Mouse (Mus musculus) midbrain, embryonic 16.5 days (tissue): ENCODE measurements around the gene Thsd7b. TPM values are rescaled to one million over a fixed set of nuclear protein-coding genes. Genes with fewer than 3 reads are reported as not detected.

Experiments used
- ATAC-seq: fragments of 200-750 bp; cut with Nextera tagmentation; 2 replicates; pipeline ENCODE4 v1.8.0; 2017; ENCODE audit warnings: moderate TSS enrichment
- H3K27ac ChIP-seq: fragments of 300-500 bp; sonication (generic); 2 replicates; pipeline ENCODE4 v1.5.1; 2014; ENCODE audit warnings: mild to moderate bottlenecking, low read length, mixed read lengths
- H3K27me3 ChIP-seq: fragments of 300-500 bp; sonication (generic); 2 replicates; pipeline ENCODE4 v1.6.1; 2014; ENCODE audit warnings: low read depth, low read length, mixed read lengths; ENCODE audit not compliant: control insufficient read depth, insufficient read depth
- H3K36me3 ChIP-seq: fragments of 300-500 bp; sonication (generic); 2 replicates; pipeline ENCODE4 v1.6.1; 2014; ENCODE audit warnings: mild to moderate bottlenecking, low read length, moderate library complexity, mixed read lengths; ENCODE audit not compliant: control insufficient read depth, insufficient read depth
- H3K4me1 ChIP-seq: fragments of 300-500 bp; sonication (generic); 2 replicates; pipeline ENCODE4 v1.6.1; 2014; ENCODE audit warnings: mild to moderate bottlenecking, low read length, mixed read lengths; ENCODE audit not compliant: control insufficient read depth, insufficient read depth
- H3K4me2 ChIP-seq: fragments of 300-500 bp; sonication (generic); 2 replicates; pipeline ENCODE4 v1.6.1; 2014; ENCODE audit warnings: mild to moderate bottlenecking, low read length, mixed read lengths
- H3K4me3 ChIP-seq: fragments of 300-500 bp; sonication (generic); 2 replicates; pipeline ENCODE4 v1.5.1; 2014; ENCODE audit warnings: low read depth, mild to moderate bottlenecking, low read length, moderate library complexity, mixed read lengths
- H3K9ac ChIP-seq: fragments of 300-500 bp; sonication (generic); 2 replicates; pipeline ENCODE4 v1.6.1; 2014; ENCODE audit warnings: low read depth, low read length, mixed read lengths
- H3K9me3 ChIP-seq: fragments of 300-500 bp; sonication (generic); replicated peaks from 2 replicates; pipeline ENCODE4 v1.6.1; 2014; ENCODE audit warnings: mild to moderate bottlenecking, low read length, mixed read lengths; ENCODE audit not compliant: control insufficient read depth, poor library complexity, severe bottlenecking
- WGBS: fragments of 180-500 bp; shearing (Covaris S2); extraction: QIAGEN DNeasy Blood & Tissue Kit; methylation state at CpG from one replicate; pipeline ENCODE4 v1.1.7; 2014; 5-methylcytosine and 5-hydroxymethylcytosine counted together
- polyA plus RNA-seq: library from polyadenylated mRNA; unstranded; fragments of >200 nt; fragmentation: Nextera tagmentation; extraction: Ambion mirVana; gene quantifications from 2 replicates; pipeline ENCODE4 v1.2.1, GENCODE M21; 2015

Thsd7b gene
- polyA plus RNA-seq, 1 experiment from 2014 or later = 15.8 TPM

DNA sequence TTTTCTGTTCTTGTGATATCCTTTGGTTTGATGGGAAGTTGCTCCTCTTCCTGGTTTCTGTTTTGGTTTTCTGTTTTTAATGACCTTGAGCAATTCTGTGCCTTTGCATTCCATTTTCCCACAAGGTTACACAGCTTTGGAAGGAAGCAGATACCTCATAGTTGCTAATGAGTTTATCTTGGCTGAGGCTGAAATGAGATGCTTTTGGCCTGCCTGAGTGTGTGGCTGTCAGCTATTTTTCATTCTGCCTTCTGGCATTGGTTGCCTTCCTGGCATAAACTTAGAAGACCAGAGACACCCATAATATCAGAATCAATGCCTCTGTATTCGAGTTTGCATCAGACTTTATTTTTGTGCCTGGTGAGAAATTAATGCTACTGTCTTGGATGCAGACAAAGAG, 614.8 kb downstream of the Thsd7b start:
- no peaks in the 10 kb centered on the region for H3K27me3 ChIP-seq
- WGBS = 55% methylated on average over 1 of the region's 1 CpGs
- ATAC-seq = no peak

GRCm38 (mm10) chr1:129898121-129898520, 625.0 kb downstream of the Thsd7b start:
- ATAC-seq = no peak
- 77% methylated on average over 5 of the region's 5 CpGs for WGBS
- Histone ChIP-seq H3K9ac (no peak overlapping the region), H3K9me3 (no peaks in the 10 kb centered on the region), H3K27ac (no peak overlapping the region), H3K27me3 (no peaks in the 10 kb centered on the region), H3K36me3 (no peaks in the 10 kb centered on the region), H3K4me3 (no peak overlapping the region), H3K4me2 (no peak overlapping the region), H3K4me1 (no peaks in the 10 kb centered on the region)

More for the DNA sequence above, 614.8 kb downstream of the Thsd7b start:
- no peak overlapping the region for H3K9ac ChIP-seq
- no peak overlapping the region for H3K27ac ChIP-seq
- no peaks in the 10 kb centered on the region; the same call in 1 of the 2 replicates for H3K9me3 ChIP-seq
- no peak overlapping the region for H3K4me3 ChIP-seq
- H3K4me2 ChIP-seq = no peak overlapping the region
- no peaks in the 10 kb centered on the region for H3K4me1 ChIP-seq
- no peaks in the 10 kb centered on the region for H3K36me3 ChIP-seq

GRCm38 (mm10) chr1:129915484-129915883, 642.4 kb downstream of the Thsd7b start:
- Histone ChIP-seq H3K4me3 (no peak overlapping the region), H3K27ac (no peak overlapping the region), H3K36me3 (no peaks in the 10 kb centered on the region), H3K4me1 (no peaks in the 10 kb centered on the region), H3K4me2 (no peak overlapping the region), H3K9me3 (no peaks in the 10 kb centered on the region; the same call in 1 of the 2 replicates), H3K9ac (no peak overlapping the region), H3K27me3 (no peaks in the 10 kb centered on the region)
- ATAC-seq = no peak
- 34% methylated on average over 4 of the region's 4 CpGs for WGBS

GRCm38 (mm10) chr1:129917568-129917967, 644.5 kb downstream of the Thsd7b start:
- Histone ChIP-seq H3K4me2 (no peak overlapping the region), H3K27ac (no peak overlapping the region), H3K36me3 (no peaks in the 10 kb centered on the region), H3K9me3 (no peaks in the 10 kb centered on the region; the same call in 1 of the 2 replicates), H3K4me1 (no peaks in the 10 kb centered on the region), H3K9ac (no peak overlapping the region), H3K4me3 (no peak overlapping the region), H3K27me3 (no peaks in the 10 kb centered on the region)
- ATAC-seq = no peak
- 88% methylated on average over 1 of the region's 1 CpGs for WGBS

GRCm38 (mm10) chr1:129919385-129919784, 646.3 kb downstream of the Thsd7b start:
- no peak overlapping the region for H3K9ac ChIP-seq
- no peaks in the 10 kb centered on the region for H3K4me1 ChIP-seq
- no peaks in the 10 kb centered on the region; the same call in 1 of the 2 replicates for H3K9me3 ChIP-seq
- no peak for ATAC-seq
- no peak overlapping the region for H3K27ac ChIP-seq
- no peak overlapping the region for H3K4me2 ChIP-seq
- 62% methylated on average over 1 of the region's 1 CpGs for WGBS
- no peaks in the 10 kb centered on the region for H3K27me3 ChIP-seq
- H3K4me3 ChIP-seq = no peak overlapping the region
- H3K36me3 ChIP-seq = no peaks in the 10 kb centered on the region

GRCm38 (mm10) chr1:129931003-129931402, 657.9 kb downstream of the Thsd7b start:
- Histone ChIP-seq H3K4me2 (no peak overlapping the region), H3K27ac (no peak overlapping the region), H3K4me3 (no peak overlapping the region), H3K27me3 (no peaks in the 10 kb centered on the region), H3K9ac (no peak overlapping the region), H3K36me3 (no peaks in the 10 kb centered on the region), H3K9me3 (no peaks in the 10 kb centered on the region), H3K4me1 (no peaks in the 10 kb centered on the region)
- no peak for ATAC-seq
- 75% methylated on average over 2 of the region's 2 CpGs for WGBS

DNA sequence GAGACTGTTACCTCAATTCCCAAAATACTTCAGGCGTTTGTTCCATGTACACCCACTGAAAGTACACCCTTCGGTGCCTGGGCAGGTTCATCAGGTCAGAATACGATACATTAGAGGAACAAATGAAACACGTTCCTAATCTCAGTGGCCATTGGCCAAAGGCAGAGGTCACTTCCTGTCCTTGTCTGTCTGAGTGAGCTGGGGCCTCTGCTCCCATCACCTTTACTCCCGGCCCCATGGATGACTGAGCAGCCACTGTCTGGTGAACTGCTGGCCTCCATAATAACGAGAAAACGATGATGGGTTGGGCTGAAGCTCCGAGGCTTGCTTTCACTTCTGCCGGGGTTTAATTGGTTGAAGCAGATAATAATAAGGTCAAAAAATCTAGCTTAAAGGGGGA, 670.0 kb downstream of the Thsd7b start:
- Histone ChIP-seq H3K9ac (no peak overlapping the region), H3K27ac (no peak overlapping the region), H3K27me3 (no peaks in the 10 kb centered on the region), H3K4me2 (no peak overlapping the region), H3K4me3 (no peak overlapping the region), H3K9me3 (no peaks in the 10 kb centered on the region), H3K36me3 (no peaks in the 10 kb centered on the region), H3K4me1 (0 out of 2 replicates have a peak, but pooled peaks cover 2% of the 10 kb centered on the region)
- no peak for ATAC-seq
- WGBS = 62% methylated on average over 9 of the region's 9 CpGs

- Histone ChIP-seq H3K4me1 (0 out of 2 replicates have a peak, but pooled peaks cover 2% of the 10 kb centered on the region), H3K27ac (no peak overlapping the region), H3K9ac (no peak overlapping the region), H3K4me2 (no peak overlapping the region), H3K9me3 (no peaks in the 10 kb centered on the region), H3K36me3 (no peaks in the 10 kb centered on the region), H3K27me3 (no peaks in the 10 kb centered on the region), H3K4me3 (no peak overlapping the region)
- 59% methylated on average over 4 of the region's 4 CpGs for WGBS
- no peak for ATAC-seq
Measured at GRCm38 (mm10) chr1:129947026-129947425, 673.9 kb downstream of the Thsd7b start.

DNA sequence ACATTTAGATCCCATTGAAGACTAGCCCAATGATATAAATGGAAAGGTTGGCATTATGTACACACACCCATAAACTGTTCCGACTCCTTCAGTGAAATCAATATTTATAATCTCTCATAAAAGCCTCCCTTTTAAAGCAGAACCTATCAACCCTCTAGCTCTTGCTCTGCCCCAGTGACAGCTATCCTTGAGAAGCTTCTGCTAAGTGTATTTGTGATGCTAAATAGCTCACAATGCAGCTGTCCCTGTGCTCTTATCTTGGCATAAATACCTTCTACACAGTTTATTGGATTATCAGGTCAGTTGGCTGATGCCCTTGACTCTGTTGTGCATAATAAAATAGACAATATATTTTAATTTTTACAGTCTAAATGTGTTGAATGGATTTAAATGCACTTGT, 682.4 kb downstream of the Thsd7b start:
- peak; percentile 60; the same call in 1 of the 2 replicates for ATAC-seq
- Histone ChIP-seq H3K4me3 (no peak overlapping the region), H3K27ac (no peak overlapping the region), H3K9me3 (no peaks in the 10 kb centered on the region), H3K36me3 (no peaks in the 10 kb centered on the region), H3K4me2 (no peak overlapping the region), H3K27me3 (no peaks in the 10 kb centered on the region), H3K4me1 (peaks cover 5% of the 10 kb centered on the region), H3K9ac (no peak overlapping the region)
- WGBS = 14% methylated on average over 1 of the region's 1 CpGs
